Mouse (Mus musculus): Measurements from ENCODE around the gene Celf3.

- TF ChIP-seq CTCF (IDR thresholded peaks at IDR 0.05; ENCODE audit: low read depth, low read length) = no peak
- TF ChIP-seq POLR2A (IDR thresholded peaks at IDR 0.05; ENCODE audit: insufficient read depth, low read length) = no peak
- TF ChIP-seq EP300 (IDR thresholded peaks at IDR 0.05; ENCODE audit: insufficient read depth, low read depth, low read length) = no peak
Observed at GRCm38 (mm10) chr3:94481429-94481828, 3.3 kb downstream of the Celf3 start.

All from ES-Bruce4 (cell line).